Mouse (Mus musculus): ENCODE measurements at regions not wholly inside any gene's neighbourhood (a gene's known extent, or its start where the extent isn't known, plus 50 kb on each side); places are given as distances from the start of the nearest gene placed in this dataset.

DNA sequence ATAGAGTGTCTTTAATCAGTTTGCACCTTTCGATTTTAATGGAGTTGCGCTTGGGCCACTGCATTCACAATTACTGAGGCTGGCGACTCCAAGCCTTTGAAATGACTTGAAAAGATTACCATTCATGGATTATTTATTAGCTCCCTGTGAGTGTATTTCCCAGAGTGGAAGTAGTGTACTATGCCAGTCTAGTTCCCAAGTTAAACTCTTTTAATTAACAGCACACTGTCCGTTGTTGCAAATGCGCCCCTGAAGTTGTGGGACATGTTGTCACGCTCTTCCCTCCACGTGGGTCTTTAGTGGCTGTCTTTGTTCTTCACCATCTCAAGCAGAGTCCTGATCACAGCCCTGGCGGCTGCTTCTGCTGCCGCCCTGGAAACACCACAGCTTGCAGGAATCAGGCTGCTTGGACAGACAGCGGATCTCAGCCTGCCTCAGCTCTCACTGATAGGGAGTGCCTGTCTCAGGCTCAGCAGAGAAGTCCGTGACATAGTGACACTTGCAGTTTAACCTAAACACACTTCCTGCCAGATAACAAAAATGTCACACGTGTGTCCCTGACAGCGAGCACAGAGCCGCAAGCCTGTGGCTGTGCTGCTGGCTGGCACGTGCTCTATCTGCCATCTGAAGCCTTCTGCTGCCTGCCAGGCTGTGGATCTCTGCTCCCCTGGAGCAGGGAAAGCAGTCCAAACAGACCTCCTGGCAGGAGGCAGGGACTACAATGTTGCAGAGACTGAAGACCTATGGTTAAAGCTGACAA lies 244.1 kb downstream of the Snx10 start:
- TF ChIP-seq CTCF (IDR thresholded peaks at IDR 0.05; ENCODE audit: borderline replicate concordance, control insufficient read depth, extremely low read depth, insufficient read depth, low read length, poor library complexity) (no peak), POLR2A (IDR thresholded peaks at IDR 0.05; ENCODE audit: control insufficient read depth, extremely low read depth, insufficient read depth, low read length, poor library complexity) (no peak)

Measured in thymus, adult 2 months (tissue).